Mouse (Mus musculus) heart, adult 10 weeks (tissue): ENCODE data around the gene Gm10681. TPM values are rescaled to one million over a fixed set of nuclear protein-coding genes. Genes with fewer than 3 reads are reported as not detected.

ENCODE experiments used
- polyA plus RNA-seq: library from polyadenylated mRNA; stranded (reverse); fragments of 350-450 nt; fragmentation: Illumina TruSeq; extraction: RNeasy Lipid Tissue Mini Kit (QIAGEN cat#74804); gene quantifications from one replicate; pipeline ENCODE4 v1.2.3, GENCODE M21; 2014; ENCODE audit warnings: low read depth, low replicate concordance

Gene Gm10681
- polyA plus RNA-seq: not detected

DNA sequence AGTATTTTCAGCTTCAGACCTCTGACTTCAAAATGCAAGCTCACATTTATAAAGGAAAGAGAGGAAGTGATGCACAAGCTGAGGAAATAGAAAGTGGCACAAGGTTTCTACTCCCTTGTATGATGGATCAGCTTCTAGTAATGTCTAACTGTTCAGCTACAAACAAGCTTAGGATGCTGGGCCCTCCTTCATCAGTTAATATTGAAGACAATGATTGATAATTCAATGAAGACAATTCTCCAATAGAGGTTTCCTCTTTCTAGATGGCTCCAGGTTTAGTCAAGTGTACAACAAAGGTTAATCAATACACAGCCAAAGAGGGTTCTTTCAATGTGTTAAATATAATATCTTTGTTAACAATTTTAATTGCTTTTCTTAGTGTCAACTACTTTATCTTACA, at the start of gene Gm10681:
Gene Gm10681 (minus strand): TSS at position 101 of the 400 bp plus-strand sequence.

DNA sequence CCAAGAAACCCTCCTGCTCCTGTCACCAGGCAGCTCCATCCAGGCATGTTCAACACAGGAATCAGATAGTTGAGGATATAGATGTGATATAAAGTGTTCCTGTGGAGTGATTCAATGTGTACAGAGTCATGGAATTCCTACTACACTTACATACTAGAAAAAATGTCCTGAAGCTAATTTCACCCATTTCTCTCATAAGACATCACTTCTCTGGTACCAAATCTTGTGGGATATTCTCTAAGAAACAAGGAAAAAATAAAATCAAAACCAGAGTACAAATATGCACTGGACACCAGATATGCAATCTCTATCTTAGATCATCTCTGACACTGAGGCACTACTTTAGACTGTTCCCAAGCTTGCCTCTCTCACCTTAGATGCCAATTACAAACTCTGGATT, 41.5 kb upstream of the Gm10681 start, which contains the start of gene Hsd3b5:
Gene Hsd3b5 (minus strand): TSS at position 101 of the 400 bp plus-strand sequence.

DNA sequence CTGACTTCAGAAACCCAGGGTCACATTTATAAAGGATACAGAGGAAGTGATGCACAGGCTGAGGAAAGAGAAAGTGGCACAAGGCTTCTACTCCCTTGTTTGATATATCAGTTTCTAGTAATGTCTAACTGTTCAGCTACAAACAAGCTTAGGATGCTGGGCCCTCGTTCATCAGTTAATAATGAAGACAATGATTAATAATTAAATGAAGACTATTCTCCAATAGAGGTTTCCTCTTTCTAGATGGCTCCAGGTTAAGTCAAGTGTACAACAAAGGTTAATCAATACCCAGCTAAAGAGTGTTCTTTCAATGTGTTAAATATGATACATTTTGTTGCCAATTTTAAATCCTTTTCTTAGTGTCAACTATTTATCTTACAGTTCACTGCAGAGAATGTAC, 78.2 kb downstream of the Gm10681 start, which contains the start of gene Hsd3b4:
Gene Hsd3b4 (minus strand): TSS at position 101 of the 400 bp plus-strand sequence.

Other genes starting within 250 kb of the Gm10681 start
- 2.9 TPM for gene Phgdh, start 248.8 kb downstream of the Gm10681 start, polyA plus RNA-seq
- gene Zfp697, start 206.3 kb downstream of the Gm10681 start, polyA plus RNA-seq: 10.0 TPM
- gene Gm4450, start 131.7 kb downstream of the Gm10681 start, polyA plus RNA-seq: not detected
- not detected for gene Hsd3b4, start 78.3 kb downstream of the Gm10681 start, polyA plus RNA-seq
- gene Hsd3b5, start 41.4 kb upstream of the Gm10681 start, polyA plus RNA-seq: not detected
- not detected for gene Hsd3b2, start 135.7 kb upstream of the Gm10681 start, polyA plus RNA-seq
- gene Hsd3b3, start 174.3 kb upstream of the Gm10681 start, polyA plus RNA-seq: not detected
- not detected for gene Hsd3b6, start 225.6 kb upstream of the Gm10681 start, polyA plus RNA-seq